Mouse (Mus musculus): ENCODE measurements around the gene Sec24b.

Gene Sec24b

DNA sequence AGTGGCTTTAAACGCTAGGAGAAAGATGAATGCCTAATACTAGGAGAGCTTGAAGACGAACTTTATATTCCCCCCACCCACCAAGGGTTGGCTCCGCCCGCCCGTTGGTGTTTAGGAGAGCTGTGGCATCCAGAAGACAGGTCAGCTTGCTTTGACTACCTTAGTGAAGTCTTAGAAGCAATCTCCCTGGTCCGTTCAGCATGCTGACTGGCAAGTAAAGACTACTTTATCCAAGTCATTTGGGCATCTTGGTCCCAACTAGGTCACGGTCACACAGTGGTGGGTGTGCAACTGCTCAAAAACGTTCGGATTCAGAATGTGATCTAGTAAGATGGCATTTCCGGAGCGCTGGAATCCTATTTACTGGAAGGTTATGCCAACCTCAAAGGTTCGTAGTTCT, at the start of gene Sec24b:
Sec24b (minus strand) TSS at position 273 of the 400 bp plus-strand sequence.
- no peak for ATAC-seq (ENCODE audit: insufficient number of reproducible peaks, low FRiP score, low TSS enrichment)

DNA sequence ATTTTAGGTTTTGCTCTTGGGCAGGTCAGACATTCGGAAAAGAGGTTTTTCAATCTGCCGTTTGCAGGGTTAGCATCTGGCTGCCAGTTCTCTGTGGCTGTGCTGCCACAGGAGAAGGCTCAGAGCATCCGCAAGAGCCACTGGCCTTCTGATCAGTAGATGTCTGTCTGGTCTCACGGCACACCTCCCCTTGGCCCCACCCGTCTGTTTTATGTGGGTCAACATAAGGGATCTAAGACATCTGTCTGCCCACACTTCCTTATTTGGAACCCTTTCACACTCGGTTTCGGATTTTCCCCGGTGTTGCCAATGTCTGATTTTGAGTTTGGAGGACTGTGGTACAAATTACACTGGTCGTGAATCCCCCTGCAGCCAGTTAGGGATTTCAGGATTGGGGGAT, 43.1 kb upstream of the Sec24b start:
- no peak for ATAC-seq (ENCODE audit: insufficient number of reproducible peaks, low FRiP score, low TSS enrichment)

DNA sequence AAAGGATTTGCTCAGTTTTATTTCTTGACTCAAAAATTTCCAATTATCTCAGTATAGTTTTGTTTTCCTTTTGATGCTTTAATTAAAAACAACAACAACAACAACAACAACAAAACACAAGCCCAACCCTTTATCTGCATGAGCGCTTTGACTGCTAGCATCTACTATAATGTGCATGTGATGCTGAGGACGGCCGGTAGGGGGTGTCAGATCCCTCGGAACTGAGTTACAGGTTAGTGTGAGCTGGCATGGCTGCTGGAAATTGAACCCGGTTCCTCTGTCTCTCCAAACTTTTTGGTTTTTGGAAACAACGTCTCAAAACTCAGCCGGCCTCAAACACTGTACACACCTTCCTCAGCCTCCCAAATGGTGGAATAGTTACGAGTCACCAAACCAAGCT, 42.1 kb upstream of the Sec24b start:
- ATAC-seq (ENCODE audit: insufficient number of reproducible peaks, low FRiP score, low TSS enrichment), result no peak

- ATAC-seq (ENCODE audit: insufficient number of reproducible peaks, low FRiP score, low TSS enrichment), result no peak
These were observed 33.9 kb upstream of the Sec24b start for GRCm38 (mm10) chr3:130095160-130095781.

DNA sequence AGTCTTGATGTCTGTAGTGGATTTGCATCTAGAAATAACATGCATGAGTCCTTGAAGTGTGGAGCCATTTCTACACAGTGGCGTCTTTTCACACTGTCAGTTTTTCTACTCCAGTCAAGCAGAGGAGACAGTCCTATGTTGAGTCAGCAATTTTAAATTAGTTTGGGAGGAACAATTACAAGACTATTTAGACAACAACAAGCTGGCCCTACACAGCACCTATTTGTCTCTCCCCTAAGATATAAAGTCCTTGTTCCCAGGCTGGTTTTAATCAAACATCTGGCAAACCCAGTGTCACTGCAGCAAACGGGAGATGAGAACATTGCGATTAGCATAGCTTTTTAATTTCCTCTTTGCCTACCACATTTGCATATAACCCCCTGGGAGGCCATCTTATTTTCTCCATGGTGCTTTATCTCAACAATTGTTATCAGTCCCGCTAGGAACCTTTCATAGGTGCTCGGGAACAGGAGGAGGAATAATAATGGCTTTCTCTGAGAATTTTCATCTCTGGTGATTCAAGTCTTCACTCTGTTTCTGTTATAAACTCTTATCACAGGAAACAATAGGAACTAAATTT, 32.9 kb upstream of the Sec24b start:
- ATAC-seq (ENCODE audit: insufficient number of reproducible peaks, low FRiP score, low TSS enrichment), result no peak

DNA sequence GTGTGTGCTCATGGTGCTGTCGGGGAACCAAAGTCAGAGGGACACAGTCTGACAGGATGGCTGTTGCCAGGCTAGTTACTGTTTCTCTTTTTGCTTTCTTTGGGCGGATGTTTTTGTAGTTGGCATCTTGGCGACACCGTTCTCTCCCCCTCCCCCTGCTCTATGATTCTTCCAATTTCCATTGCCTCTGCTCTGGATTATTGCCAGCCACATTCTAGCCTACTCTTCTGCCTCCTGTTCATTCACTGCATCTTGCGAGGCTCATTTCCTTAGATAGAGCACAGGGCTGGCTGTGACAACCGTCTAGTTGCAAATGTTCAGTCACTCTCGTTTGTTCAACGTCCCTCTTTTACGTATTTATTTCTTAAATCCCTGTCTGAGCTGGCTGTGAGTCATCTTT, 29.1 kb upstream of the Sec24b start:
- ATAC-seq (ENCODE audit: insufficient number of reproducible peaks, low FRiP score, low TSS enrichment), result no peak

- no peak for ATAC-seq (ENCODE audit: insufficient number of reproducible peaks, low FRiP score, low TSS enrichment)
These were observed 27.3 kb upstream of the Sec24b start for GRCm38 (mm10) chr3:130088654-130089053.

DNA sequence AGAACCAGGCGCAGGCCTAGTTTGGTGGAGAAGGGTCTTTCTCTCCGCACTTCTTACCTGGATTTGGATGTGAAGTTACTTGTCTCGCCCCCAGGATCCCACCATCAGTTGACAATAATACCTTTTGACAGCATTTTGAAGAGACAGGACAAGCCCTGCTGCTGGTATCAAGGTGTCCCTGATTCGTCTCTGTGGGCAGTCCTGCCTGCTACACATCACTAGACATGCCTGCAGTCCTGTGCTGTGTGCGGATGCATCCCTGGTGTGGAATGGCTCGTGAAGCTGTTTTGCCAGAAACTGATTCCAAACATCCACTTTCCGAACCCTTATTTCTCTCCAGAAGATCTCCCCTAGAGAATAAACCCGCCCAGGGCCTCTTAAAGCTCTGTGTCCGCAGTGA, 26.1 kb upstream of the Sec24b start:
- no peak for ATAC-seq (ENCODE audit: insufficient number of reproducible peaks, low FRiP score, low TSS enrichment)

GRCm38 (mm10) chr3:130086372-130087080, 25.2 kb upstream of the Sec24b start:
- no peak for ATAC-seq (ENCODE audit: insufficient number of reproducible peaks, low FRiP score, low TSS enrichment)

GRCm38 (mm10) chr3:130083312-130083711, 22.0 kb upstream of the Sec24b start:
- no peak for ATAC-seq (ENCODE audit: insufficient number of reproducible peaks, low FRiP score, low TSS enrichment)

- ATAC-seq (ENCODE audit: insufficient number of reproducible peaks, low FRiP score, low TSS enrichment), result 0 out of 2 replicates have a peak, but pooled peaks have one; percentile 15
These were observed 19.3 kb upstream of the Sec24b start for GRCm38 (mm10) chr3:130080666-130081065.

- 0 out of 2 replicates have a peak, but pooled peaks have one; percentile 61 for ATAC-seq (ENCODE audit: insufficient number of reproducible peaks, low FRiP score, low TSS enrichment)
These were observed 18.4 kb upstream of the Sec24b start for GRCm38 (mm10) chr3:130079794-130080193.

DNA sequence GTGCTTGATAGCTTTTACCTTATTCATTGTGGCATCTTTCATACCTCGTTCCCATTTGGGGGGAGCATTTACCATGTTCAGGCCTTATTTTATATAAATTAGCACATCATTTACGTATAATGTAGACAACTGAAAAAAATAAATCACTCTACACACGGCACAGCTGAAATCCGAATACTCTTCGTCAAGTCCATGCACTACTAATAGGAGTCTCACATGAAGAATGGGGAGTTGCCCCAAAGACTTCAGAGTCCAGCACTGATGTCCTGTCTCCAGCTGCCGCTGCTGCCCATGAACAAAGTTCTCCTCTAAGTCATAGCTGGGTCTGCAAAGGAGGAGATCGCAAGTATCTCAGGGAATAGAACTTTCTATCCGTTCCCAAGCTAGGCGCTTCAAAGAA, 15.9 kb upstream of the Sec24b start:
- ATAC-seq (ENCODE audit: insufficient number of reproducible peaks, low FRiP score, low TSS enrichment), result no peak

- ATAC-seq (ENCODE audit: insufficient number of reproducible peaks, low FRiP score, low TSS enrichment), result no peak
These were observed 14.4 kb upstream of the Sec24b start for GRCm38 (mm10) chr3:130075746-130076145.

DNA sequence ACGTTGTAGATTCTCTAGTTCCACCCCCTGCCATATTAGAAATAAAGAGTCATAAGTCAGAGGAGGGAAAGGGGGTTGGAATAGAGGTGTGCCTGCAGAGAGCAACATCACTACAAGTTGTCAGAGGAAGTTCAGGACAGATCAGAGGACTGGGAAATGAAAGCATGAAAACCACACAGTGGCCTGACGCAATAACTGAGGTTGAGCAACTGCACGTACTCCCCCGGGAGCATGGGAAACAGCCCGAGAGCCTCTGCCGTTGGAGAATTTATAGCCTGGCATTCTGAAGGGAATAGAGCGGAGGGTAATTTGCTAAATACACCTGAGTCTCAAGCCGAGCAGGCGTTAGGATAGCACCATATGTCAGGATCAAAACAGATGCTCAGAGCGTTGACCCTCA, 11.7 kb upstream of the Sec24b start:
- ATAC-seq (ENCODE audit: insufficient number of reproducible peaks, low FRiP score, low TSS enrichment), result no peak

GRCm38 (mm10) chr3:130071918-130072317, 10.6 kb upstream of the Sec24b start:
- no peak for ATAC-seq (ENCODE audit: insufficient number of reproducible peaks, low FRiP score, low TSS enrichment)

- ATAC-seq (ENCODE audit: insufficient number of reproducible peaks, low FRiP score, low TSS enrichment), result peak; percentile 84
These were observed 840 bp downstream of the Sec24b start for GRCm38 (mm10) chr3:130060396-130061029.

GRCm38 (mm10) chr3:130059805-130060395, 1.5 kb downstream of the Sec24b start:
- ATAC-seq (ENCODE audit: insufficient number of reproducible peaks, low FRiP score, low TSS enrichment), result peak; percentile 29

- ATAC-seq (ENCODE audit: insufficient number of reproducible peaks, low FRiP score, low TSS enrichment), result no peak
These were observed 2.9 kb downstream of the Sec24b start for GRCm38 (mm10) chr3:130058488-130058887.

- no peak for ATAC-seq (ENCODE audit: insufficient number of reproducible peaks, low FRiP score, low TSS enrichment)
These were observed 3.6 kb downstream of the Sec24b start for GRCm38 (mm10) chr3:130057569-130058345.

All from cerebellum, adult (tissue).